Mouse (Mus musculus) large intestine, adult 2 months (tissue): ENCODE results near the gene Fam206a. TPM values are rescaled to one million over a fixed set of nuclear protein-coding genes. Genes with fewer than 3 reads are reported as not detected.

ENCODE experiments used
- DNase-seq: peaks from one replicate; pipeline ENCODE4 v3.0.0-alpha.2; 2012; ENCODE audit warnings: low read depth, low spot score
- WGBS: fragments of 180-500 bp; shearing (Covaris S2); methylation state at CpG from one replicate; pipeline ENCODE4 v1.1.7; 2018; 5-methylcytosine and 5-hydroxymethylcytosine counted together
- polyA plus RNA-seq: library from polyadenylated mRNA; depleted of rRNA; stranded (reverse); fragments of >200 nt; gene quantifications from 2 replicates; pipeline ENCODE4 v1.2.3, GENCODE M21; 2012; rRNA removed

The Fam206a gene
- polyA plus RNA-seq, result 3.3 and 3.6 TPM in 2 replicates

DNA sequence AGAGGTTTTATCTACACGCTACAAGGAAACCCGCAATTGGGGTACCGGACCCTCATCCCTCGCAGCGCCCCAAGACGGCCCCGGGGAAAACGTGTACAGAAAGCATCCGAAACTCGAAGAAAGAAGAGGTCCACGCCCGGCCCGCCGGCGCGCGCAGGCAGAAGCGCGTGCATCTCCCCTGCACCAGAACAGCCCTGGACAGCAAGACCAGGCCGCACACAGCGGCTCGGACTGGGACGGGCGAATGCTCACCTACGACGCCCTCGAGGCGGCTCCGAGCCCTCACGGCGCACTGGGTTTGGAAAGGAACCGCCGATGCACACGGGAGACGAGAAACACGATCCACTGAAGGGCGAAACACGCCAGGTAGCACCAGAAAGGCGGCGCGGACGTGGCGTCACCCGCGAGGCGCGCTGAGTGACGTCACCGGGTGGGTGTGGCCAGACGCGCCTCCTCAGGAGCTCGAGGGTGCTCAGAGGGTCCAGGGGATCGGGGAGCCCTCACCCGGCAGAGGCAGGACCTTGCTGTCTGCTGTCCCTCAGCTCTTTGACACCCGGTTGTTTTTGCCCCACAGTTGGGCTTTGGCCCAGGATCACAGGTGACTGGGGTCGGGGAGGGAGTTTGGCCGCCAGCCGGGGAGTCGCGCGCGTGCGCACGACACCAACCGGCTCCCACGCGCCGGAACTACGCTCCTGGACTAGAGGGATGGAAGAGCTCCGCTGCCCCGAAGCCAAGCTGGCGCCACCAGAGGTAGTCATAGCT lies at the start of gene Fam206a, which contains the start of gene Elp1:
Gene Fam206a (plus strand): TSS at position 439 of the 762 bp plus-strand sequence.
Gene Elp1 (minus strand): TSS at position 425 of the 762 bp plus-strand sequence.
- peak; percentile 48 for DNase-seq
- under 1% methylated on average over 72 of the region's 72 CpGs for WGBS

DNA sequence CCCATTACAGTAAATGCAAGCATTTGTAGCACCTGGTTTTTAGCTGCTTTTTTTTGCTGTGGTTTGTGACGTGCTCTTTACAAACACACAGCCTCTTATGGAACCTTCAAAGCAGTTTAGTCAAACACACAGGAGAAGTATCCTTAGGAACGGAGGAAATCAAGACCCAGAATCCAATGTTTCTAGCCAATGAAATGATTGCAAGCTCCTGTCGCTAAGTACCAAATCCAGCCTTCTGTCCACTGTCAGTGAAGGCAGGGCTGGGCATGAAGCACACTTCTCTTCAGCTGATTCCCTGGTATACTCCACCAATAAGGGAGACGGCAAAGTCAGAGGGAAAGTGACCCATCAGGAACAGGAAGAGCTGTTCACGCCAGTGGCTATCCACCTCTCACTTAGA lies 46.1 kb upstream of the Fam206a start:
- no peak for DNase-seq
- WGBS, result 93% methylated on average over 5 of the region's 5 CpGs

DNA sequence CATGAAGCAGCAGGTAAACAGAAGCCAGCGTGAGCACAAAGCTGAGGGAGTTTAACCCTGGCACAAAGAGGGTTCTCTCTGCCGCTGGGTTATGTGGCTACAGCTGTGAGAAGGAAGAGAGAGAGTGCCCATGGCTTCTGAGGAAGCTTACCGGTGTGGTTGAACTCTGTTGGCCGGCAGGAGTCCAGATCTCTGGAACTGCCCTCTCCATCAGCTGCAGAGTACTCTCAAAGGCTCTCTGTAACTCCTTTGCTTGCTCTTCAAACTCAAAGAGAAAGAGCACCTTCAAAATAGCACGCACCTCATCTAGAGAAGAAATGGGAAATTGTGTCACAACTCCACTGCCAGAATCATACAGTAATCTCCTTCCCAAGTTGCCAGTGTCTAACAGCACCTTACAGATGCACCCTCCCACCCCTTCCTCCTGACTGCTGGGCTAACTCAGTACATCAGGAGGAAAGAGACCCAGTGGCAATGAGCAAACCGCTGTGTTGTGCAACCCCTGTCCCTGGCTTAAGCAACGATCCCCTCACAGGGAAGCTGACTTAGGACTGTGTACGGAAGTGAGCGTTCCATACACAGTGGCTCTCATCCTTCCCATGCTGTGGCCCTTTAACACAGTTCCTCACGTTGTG lies 45.1 kb upstream of the Fam206a start:
- WGBS, result 88% methylated on average over 10 of the region's 10 CpGs
- no peak for DNase-seq

DNA sequence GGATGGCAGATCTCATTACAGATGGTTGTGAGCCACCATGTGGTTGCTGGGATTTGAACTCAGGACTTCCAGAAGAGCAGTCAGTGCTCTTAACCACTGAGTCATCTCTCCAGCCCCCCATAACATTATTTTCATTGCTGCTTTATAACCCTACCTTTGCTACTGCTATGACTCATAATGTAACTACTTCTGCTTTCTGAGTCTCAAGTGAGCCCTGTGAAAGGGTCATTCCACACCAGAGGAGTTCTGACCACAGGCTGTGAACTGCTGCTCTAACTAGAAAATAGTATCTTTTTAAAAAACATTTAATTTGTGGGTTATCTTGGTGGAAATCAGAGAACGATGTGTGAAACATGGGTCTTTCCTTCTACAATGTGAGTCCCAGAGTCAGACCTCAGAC lies 44.5 kb upstream of the Fam206a start:
- DNase-seq, result no peak
- WGBS, result 81% methylated on average over 1 of the region's 1 CpGs

DNA sequence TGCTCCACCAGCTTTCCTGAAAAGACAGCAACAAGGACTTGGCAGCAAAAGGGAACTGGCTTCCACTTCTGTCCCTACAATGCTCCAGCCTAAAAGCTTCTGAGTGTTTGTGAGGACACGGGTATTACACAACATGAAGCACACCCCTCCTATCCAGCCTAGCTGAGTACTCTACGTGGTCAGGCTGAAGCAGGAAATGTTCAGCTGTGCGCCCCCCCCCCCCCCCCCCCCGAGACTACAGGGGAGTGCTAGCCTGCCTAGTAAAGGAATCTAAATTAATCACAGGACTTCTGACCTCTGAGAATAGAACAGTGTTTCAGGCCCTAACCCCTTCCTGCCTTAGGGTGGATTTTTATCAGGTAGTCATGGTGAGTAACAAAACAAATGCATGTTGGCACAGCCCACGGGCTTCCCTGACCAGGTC lies 34.3 kb upstream of the Fam206a start:
- WGBS, result 44% methylated on average over 5 of the region's 5 CpGs
- no peak for DNase-seq

DNA sequence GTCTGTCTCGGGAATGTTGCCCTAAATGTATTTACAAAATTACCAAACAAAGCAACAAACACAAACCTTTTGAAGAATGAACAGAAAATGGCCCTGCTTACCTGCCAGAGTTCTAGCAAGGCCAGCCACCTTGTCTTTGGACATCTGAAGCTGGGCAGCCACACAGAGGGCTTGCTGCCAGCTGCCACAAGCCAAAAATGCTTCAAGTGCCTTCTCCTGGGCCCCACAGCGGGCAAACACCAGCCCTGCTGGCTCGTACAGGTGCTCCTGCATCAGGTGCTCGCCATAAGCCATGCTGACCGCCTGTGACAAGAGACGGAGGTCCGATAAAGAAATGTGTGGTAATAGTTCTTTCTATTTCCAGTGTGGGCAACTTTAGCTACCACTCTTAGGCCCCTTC lies 33.2 kb upstream of the Fam206a start:
- WGBS, result 82% methylated on average over 7 of the region's 7 CpGs
- DNase-seq, result no peak

DNA sequence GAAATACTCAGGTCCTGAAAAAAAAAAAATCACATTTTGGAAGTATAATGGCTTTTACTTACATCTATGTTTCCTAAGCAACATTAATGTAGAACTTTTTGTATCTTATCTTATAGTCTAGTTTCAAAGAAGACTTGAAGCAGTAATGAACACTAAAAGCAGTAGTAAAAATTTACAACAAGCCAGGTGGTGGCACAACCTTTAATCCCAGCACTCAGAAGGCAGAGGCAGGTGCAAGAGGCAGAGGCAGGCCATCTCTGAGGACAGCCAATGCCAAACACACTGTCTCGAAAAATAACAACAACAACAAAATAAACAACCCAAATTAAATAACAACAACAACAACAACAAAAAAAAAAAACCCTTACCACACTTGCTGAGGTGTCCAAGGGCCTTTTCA lies 31.1 kb upstream of the Fam206a start:
- no peak for DNase-seq
- 27% methylated on average over 1 of the region's 1 CpGs for WGBS

DNA sequence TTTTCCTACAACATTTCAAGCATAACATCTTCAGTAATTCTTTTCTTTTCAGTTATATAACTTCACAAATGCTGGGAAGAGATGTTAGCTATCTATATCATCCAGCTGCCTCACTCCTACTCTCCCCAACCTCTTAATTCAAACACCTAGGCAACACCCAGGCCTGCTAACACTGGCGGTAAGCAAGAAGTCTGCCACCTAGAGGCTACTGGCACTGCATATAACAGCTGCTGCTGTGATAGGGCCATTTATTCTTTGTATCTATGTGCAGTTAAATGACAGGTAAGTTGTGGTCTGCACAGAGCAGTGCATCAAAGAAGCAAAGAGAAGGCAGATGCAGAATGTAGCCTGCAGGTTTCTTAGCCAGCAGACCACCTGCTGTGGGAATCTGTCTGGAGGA lies 10.8 kb upstream of the Fam206a start:
- 25% methylated on average over 1 of the region's 1 CpGs for WGBS
- no peak for DNase-seq

DNA sequence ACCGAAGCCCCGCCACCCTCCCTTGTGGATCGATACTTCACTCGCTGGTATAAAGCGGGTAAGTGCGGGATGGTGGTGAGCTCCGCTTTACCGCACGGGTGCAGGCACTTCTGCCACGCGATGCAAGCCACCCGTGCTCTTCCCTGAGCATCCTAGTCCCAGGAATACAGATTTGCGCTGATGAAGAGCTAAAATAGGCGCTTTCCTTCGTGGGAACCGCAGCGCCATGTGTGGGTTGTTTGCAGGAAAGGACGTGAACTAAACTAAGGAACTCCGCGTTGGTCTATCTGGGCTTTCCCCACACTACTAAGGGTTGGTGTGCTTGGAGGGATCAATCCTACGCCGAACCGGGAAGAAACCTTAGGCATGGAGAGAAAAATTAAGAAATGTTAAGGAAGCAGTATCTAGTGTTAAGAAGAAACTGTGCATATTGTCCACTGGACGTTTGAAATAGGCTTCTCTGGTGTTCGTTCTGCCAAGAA lies 565 bp downstream of the Fam206a start:
- DNase-seq, result no peak
- 1% methylated on average over 25 of the region's 25 CpGs for WGBS

DNA sequence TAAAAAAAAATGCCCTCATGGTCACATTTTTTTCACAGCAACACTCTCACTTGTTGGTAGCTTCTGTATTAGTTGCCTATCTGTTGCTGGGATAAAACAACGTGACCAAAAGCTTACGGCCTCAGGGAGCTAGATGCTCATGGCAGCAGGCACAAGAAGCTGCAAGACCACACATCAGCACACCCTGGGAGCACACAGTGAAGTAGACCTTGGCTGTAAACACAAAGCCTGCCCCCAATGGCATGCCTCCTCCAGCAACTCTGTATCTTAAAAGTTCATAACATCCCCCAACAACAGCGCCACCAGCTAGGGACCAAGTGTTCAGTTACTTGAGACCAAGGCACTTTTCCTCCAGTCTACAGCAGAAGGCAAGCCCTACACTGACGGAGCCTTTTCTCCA lies 6.9 kb downstream of the Fam206a start:
- 80% methylated on average over 4 of the region's 4 CpGs for WGBS
- DNase-seq, result no peak

DNA sequence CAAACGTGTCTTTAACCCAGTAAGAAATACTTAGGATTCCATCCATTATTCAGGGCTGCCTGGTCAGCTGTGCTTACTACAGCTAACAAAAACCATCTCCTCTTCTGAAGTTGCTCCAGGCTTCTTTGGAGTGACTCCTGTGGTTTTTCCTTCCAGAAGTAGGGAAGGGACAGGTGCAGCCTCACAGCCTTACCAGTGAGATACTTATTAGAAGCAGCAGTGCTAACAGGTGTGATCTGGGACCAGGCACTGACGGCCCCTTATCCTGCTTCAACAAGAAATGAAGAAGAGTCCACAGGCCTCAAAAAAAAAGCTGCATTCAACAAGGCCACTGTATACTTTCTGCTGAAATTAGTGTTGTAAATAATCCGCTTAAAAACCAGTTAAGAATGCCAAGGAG lies 9.5 kb downstream of the Fam206a start:
- no peak for DNase-seq
- WGBS, result 71% methylated on average over 3 of the region's 3 CpGs

DNA sequence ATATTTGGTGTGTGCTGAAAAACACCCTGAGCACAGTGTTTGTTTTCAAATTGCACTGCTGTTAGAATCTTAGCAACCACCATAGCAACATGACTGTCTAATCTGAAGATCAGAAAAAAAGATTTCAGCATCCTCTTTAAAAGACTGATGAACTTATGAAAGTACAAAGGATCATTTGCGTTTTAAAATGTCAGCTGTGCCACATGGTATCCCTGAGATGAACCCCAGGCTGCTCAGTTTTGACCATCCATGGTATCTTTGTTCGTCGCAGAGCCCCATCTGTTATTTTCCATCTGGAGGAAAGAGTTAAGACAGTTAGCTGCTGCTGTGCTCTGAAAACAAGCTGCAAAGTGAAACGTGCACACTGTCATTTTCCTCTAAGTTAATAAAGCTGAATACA lies 10.0 kb downstream of the Fam206a start:
- WGBS, result 72% methylated on average over 4 of the region's 4 CpGs
- no peak for DNase-seq

DNA sequence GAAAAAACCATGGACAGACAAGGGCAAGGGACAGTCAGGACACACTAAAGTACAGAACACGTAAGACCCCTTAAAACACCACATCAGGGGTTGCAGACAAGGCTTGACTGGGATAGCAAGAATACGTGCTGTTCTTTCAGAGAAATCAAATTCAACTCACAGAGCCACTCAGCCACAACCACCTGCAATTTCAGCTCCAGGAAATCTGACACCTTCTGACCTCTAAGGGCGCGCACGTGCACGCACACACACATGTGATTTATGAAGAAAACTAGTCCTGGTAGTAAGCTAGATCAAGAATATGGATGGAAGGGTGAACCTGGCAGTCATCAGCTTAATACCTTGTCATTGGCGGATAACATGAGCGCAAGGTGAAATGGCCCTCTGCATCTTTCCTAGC lies 13.0 kb downstream of the Fam206a start:
- no peak for DNase-seq
- WGBS, result 88% methylated on average over 8 of the region's 8 CpGs

DNA sequence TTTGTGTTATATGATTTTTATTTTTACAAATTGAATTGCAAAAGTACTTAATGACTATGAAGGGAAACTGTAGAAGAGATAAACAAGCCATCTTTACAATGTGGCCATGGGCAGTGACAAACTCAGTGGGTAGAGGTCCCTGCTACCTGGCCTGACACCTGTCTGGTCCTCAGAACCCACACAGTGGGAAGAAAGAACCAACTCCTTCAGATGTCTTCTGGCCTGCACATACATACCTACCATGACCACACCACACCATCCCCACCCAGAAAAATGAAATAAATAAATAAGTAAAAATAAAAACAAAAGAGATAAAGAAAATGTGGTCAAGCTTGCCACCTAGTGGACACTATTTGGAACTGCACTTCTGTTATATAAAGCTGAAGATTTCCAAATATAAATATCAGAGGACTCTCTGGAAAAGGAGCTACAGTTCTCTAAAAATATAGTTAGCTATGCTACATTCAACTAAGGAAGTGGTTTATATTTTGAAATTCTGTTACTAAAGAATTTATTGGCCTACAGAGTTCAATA lies 17.9 kb downstream of the Fam206a start:
- no peak for DNase-seq

DNA sequence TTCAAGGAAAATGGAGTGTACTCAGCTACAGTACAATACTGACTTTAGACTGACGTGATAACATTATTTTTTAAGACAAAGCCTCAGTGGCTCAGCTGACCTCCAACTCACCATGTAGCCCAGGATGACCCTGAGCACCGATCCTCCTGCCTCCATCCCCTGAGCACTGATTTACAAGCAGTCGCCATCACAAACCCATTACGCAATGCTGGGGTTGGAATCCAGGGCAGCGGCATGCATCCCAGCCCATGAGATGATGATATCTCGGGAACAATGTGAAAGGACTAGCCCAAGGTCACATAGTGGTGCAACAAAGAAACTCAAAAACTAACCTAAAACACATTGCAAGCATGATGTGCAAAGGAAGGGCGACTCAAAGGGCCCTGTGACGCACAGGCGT lies 22.1 kb downstream of the Fam206a start:
- no peak for DNase-seq
- WGBS, result 89% methylated on average over 9 of the region's 9 CpGs

DNA sequence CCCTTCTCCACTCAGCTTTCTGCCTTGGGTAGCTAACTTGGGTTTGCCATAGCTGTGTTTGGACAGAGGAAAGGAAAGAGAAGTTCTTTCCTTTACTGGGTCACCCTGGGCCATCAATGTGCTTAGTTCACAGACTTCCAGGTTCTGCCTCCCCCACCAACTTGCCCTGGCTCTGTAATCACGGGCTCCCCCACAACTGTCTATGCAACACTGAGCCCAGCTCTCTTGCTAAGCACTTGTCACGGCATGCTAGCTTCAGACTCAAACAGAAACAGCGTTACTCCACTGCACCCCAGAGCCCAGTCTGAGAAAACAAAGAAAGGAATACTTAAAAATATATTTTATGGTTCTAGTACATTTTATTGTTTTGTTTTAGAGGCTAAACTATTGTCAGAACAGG lies 26.8 kb downstream of the Fam206a start:
- 81% methylated on average over 3 of the region's 3 CpGs for WGBS
- DNase-seq, result no peak

DNA sequence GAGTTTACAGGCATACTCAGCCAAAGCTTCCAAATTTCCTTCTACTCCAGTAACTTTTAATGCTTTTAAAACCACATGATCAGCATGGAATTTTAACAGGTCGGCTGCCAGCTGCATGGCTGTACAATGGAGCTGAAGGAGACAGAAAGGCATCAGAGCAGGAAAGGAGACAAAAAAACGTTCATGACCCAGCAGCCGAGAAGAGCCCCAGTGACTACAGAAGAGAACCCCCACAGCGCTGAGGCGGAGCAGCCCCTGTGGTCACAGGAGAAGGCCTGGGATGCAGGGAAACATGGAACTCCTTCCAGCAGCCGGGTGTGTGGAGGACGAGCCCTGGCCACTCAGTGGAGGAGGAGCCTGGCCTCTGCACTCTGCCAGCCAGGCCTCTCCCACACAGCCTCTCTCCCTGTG lies 27.4 kb downstream of the Fam206a start:
- 69% methylated on average over 7 of the region's 7 CpGs for WGBS
- DNase-seq, result no peak

DNA sequence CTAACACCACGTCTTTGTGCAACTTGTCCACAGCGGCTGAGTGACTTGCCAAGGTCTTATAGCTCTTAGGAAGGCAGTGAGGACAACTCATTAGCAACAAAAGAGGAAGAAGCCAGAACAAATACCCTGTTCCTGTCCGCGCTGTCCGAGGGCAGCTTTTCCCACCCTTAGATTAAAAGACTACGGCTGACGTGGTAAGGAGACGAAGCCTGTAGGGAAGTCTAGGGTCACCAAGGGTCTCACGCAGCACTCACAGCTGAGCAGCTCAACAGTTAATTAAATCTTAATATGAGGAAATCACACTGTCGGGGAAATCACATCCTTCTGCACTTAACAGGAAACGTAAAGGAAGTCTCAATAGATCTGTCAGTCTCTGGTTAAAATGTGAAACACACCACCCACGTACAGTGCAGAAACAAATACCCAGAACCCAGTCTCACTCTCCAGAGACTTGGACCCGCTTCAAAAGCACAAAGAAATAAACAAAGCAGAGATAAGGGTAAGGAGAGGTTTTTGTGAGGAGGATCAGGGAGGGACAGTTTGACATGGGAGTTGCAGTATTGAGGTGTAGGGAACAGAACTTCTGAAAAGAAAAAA lies 29.0 kb downstream of the Fam206a start:
- 77% methylated on average over 13 of the region's 13 CpGs for WGBS
- no peak for DNase-seq

DNA sequence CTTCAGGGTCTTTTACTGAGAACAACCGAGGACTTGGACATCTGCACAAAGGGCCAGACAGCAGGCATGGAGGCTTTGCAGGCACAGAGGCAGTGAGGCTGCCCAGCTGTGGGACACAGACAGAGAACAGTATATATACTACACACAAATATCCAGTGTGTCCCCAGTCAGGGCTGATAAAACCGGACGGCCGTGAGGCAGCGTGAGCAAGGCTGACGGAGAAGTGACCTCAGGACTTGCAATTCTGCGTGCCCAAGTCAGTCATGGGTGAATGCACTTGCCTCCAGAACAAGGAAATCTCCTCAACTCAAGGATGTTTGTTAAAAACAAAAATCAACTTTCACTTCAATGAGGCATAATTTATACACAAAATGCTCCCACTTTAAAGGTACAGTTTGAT lies 29.9 kb downstream of the Fam206a start:
- 94% methylated on average over 7 of the region's 7 CpGs for WGBS
- DNase-seq, result no peak

DNA sequence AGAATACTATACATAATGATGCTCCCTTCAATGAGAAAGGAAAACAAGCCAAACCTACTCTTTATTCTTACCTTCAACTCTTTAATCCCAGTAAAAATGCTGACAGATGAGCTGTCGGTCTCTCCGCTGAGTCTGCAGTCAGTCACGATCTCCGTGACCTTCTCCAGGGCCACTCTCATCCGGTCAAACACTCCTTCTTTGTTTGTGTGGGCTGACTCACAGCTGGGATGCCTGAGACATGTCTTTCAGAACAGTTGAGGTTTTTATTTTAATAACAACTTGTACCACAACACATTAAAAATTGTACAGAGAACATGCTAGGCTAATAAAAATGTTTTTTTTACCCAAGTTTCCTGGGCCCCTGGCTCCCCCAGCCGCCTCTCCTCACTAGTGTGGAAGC lies 35.5 kb downstream of the Fam206a start:
- no peak for DNase-seq
- 86% methylated on average over 6 of the region's 6 CpGs for WGBS

DNA sequence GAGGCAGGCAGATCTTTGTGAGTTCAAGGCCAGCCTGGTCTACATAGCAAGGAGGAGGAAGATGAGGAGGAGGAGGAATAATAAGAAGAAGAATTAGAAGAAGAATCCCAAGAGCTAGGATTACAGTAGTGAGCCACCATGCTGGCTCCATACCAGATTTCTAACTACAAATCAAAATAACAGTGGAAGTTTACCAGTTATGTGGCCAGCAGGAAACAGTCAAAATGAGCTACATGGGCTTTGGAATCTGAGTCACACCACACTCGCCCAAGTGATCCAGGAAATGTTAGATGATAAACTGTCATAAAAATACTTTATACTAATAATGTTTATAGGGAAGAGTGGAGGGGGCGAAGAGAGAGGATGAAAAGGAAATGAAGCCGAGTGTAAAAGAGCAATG lies 38.2 kb downstream of the Fam206a start:
- DNase-seq, result no peak
- 18% methylated on average over 3 of the region's 3 CpGs for WGBS
